Mouse (Mus musculus): Measurements from ENCODE around the gene 1700008O03Rik.

GRCm38 (mm10) chr7:44312484-44312883 lies 73.1 kb downstream of the 1700008O03Rik start:
- no peak for TF ChIP-seq TAL1 (IDR thresholded peaks at IDR 0.05; ENCODE audit: low read length)
- no peak for TF ChIP-seq GATA1 (IDR thresholded peaks at IDR 0.05; ENCODE audit: low read length)

All from erythroblast, embryonic 14.5 days (primary cell).